Mouse (Mus musculus) right cerebral cortex, adult 18-20 months (tissue): Measurements from ENCODE around the gene Acrbp.
"Not testable (repeated sequence)": the region's sequence is repeated elsewhere in the genome, so short reads cannot be mapped to it uniquely, and the experiment has no call there.

Experiments
- DNase-seq: peaks from one replicate; pipeline ENCODE4 v3.0.0; 2022; ENCODE audit warnings: mixed read lengths

Gene Acrbp

DNA sequence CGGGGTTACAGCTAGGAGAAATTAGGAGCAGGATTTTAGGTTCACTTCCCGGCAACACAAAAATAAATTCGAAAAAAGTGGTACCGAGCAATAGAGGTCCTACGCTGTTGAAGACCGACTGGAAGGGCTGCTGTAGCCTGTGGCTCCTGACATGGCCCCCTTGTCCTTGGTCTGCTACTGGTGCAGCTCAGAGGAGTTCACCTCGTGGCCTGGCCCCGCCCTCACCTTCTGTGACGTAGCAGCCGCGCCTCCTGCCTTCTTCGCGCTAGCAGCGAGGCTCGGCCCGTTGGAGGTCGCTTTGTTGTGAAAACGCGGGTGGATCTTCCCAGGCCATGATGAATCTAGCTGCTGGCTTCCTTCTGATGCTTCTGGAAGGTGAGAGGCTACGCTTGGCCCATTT lies at the start of gene Acrbp:
Gene Acrbp (plus strand): TSS at position 12 of the 400 bp plus-strand sequence.
- DNase-seq: no peak

- peak; percentile 26 for DNase-seq
These were observed 45.8 kb upstream of the Acrbp start for GRCm38 (mm10) chr6:125003706-125004105.

GRCm38 (mm10) chr6:125005086-125005485 lies 44.4 kb upstream of the Acrbp start:
- peak; percentile 34 for DNase-seq

- DNase-seq: no peak
These were observed 41.4 kb upstream of the Acrbp start for GRCm38 (mm10) chr6:125008060-125008459.

GRCm38 (mm10) chr6:125008586-125009128 lies 40.8 kb upstream of the Acrbp start:
- DNase-seq: peak; percentile 99

- DNase-seq: no peak
These were observed 40.5 kb upstream of the Acrbp start, which contains the start of gene Zfp384 for GRCm38 (mm10) chr6:125009129-125009180. Zfp384 (plus strand) TSS chr6:125009145.

DNA sequence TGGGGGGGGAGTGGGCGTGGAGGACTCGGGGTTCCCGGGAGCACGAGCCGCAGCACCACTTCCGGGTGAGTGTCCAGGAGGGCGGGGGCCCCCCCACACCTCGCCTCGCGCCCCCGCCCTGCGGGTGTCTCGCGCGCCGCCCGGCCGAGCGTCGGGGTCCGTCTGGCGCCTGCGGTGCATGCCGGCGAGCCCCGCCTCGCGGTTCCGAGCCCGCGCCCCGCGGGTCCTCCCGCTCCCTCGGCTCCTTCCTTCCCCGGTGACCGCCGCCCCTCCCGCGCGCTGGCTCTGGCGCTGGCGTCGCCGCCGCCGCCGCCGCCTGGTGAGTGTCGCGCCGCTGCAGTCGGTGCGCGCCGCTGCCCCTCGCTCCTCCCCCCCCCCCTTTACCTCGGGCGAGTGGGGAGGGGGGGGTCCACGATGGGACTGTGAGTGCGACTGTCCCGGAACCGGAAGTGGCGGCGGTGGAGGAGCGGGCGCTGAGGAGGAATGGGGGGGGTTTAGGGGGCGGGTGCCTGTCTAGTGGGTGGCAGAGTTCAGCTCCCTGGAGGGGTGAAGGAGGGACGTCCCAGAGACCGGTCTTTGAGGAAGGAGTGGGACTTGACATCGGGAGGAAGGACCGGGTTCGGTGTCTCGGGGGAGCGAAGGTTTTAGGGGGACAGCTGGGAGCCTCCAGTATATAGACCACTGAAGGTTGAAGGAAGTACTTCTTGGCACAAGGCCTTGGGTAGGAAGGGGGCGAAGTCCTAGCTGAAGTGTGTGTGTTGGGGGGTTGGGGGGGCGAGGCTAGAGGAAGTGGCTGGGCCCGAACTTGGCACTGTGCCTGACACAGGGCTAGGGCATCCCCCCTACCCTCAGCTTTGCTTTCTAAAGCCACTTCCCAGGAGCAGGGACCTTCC lies 40.1 kb upstream of the Acrbp start:
- peak; percentile 78 for DNase-seq

- DNase-seq: no peak
These were observed 31.8 kb upstream of the Acrbp start for GRCm38 (mm10) chr6:125017682-125018081.

GRCm38 (mm10) chr6:125030532-125030931 lies 19.0 kb upstream of the Acrbp start:
- DNase-seq: not testable (repeated sequence)

- no peak for DNase-seq
These were observed 17.9 kb upstream of the Acrbp start for GRCm38 (mm10) chr6:125031604-125032003.

DNA sequence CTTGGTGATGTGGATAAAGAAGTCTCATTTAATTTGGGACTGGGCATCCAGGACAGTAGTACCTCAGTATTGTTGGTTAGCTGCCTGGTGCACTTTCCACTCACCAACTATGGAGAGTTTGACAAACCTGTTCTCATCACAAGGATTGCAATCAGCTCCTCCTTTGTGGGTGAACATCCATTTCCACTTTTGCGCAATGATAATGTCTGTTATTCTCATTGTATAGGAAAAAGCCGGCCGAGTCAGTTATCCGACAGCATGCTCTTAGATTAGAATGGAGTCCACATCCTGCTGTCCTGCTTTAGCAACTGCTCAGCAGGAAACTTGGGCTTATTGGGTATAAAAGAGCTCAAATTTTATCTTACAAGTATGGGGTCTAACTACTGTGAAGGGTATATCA lies 10.8 kb upstream of the Acrbp start:
- DNase-seq: no peak

DNA sequence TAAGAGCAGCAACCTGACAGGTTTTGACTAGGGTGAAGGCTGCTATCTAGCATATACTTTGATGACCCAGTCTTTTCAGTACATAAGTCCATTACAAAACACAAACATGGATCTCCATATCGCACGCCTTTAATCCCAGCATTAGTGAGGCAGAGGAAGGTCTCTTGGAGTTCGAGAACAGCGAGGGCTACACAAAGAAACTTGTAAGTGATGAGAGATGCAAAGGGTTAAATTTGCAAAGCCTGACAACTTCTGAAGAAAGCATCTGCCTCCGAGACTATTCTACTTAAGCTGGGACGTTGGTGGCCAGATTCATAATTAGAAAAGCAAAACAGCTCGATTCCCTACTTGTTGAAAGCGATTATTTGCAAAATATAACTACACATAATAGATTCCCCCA lies 10.4 kb upstream of the Acrbp start:
- DNase-seq: no peak

- DNase-seq: peak; percentile 92
These were observed 9.8 kb upstream of the Acrbp start, which contains the start of gene Ing4 for GRCm38 (mm10) chr6:125039533-125040153. Ing4 (plus strand) TSS chr6:125039760.

DNA sequence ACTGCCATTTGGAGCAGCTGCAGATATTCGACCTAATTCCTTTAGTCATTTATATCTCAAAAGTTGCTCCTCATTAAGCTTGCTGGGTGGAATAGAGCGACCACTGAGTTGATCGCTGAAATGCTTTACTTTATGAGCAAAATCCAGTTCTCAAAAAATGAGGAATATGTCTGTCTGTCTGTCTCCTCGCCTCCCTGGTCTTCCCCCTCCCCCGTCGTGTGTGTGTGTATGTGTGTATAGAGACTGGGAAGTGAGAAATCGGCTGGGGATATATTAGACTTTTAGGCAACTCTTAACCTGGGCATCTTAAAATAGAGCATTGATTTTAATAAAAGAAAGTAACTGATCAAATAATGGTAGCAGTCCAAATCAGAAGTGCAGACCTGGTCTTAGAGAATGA lies 9.3 kb upstream of the Acrbp start:
- DNase-seq: no peak

DNA sequence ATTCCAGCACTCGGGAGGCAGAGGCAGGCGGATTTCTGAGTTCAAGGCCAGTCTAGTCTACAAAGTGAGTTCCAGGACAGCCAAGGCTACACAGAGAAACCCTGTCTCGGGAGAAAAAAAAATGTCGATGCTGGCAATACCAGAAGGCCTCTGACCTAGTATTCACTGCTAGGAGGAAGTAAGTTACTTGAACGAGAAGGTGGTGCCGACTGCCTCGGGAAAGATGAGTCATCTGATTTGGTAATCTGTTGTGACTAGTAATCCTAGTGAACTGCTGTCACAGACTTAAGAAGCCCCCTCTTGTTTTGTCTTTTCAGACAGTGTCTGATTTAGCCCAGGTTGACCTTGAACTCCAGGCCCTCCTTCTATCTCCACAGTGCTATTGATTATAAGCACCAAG lies 8.4 kb upstream of the Acrbp start:
- DNase-seq: no peak

DNA sequence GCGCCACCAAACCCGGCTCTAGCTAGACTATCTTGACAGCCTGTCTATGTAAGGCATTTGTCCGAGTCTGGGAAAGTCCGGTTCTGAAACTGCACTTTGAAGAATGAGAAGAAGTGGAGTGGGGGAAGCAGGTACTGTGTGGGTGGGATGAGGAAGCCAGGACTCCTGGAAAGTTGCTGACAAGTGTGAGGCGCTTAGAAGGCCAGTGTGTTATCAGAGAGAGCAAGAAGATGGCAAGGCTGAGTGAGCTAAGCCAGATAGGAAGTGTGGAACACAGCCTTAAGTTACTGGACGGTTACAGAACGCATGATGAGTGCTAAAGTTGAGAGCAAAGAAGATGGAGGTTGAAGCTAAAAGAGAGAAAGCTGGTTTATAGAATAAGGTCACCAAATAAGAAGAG lies 7.4 kb upstream of the Acrbp start:
- DNase-seq: no peak

GRCm38 (mm10) chr6:125046691-125047090 lies 2.8 kb upstream of the Acrbp start:
- DNase-seq: peak; percentile 77

- DNase-seq: no peak
These were observed 1.7 kb downstream of the Acrbp start for GRCm38 (mm10) chr6:125051237-125051636.

GRCm38 (mm10) chr6:125061493-125061892 lies 12.0 kb downstream of the Acrbp start:
- DNase-seq: no peak

DNA sequence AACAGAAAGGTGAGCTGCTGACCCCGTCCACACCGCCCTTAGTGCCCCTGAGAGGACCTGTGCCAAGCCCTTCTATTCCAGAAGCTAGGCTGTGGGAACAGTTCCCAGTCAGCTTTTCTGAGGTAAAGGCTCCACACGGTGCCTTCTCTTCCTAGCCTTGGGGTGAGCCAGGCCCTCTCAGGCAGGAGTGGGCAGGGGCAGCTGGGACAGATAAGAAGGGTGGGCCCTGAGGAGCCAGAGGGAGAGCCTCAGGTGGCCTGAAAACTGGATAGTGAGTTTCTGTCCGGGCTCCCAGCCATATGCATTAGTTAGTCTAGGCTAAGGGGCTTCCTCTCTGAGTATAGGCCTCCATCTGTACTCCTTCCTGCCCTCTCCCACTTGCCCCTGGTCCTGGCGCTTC lies 13.0 kb downstream of the Acrbp start:
- no peak for DNase-seq

DNA sequence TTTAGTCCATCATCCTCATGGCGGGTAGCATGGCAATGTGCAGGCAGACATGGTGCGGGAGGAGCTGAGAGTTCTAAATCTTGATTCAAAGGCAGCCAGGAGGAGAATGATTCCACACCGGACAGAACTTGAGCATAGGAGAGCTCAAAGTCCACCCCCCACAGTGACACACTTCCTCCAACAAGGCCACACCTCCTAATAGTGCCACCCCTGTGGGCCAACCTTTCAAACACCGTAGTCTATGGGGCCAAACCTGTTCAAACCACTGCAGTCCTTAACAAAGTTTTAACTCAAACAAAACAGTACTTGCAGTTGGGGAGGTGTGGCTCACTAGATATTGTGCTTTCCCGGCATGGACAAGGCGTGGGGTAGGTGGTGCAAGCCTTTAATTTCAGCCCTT lies 14.4 kb downstream of the Acrbp start:
- DNase-seq: no peak

GRCm38 (mm10) chr6:125065223-125065622 lies 15.7 kb downstream of the Acrbp start:
- DNase-seq: not testable (repeated sequence)

- DNase-seq: no peak
These were observed 18.1 kb downstream of the Acrbp start, which contains the start of gene Lpar5 for GRCm38 (mm10) chr6:125067571-125067995. Lpar5 (plus strand) TSS chr6:125067920.

- no peak for DNase-seq
These were observed 21.8 kb downstream of the Acrbp start for GRCm38 (mm10) chr6:125071170-125071895.
